Mouse (Mus musculus): ENCODE data around the gene Rap1gap2.
"Not testable (repeated sequence)": the region's sequence is repeated elsewhere in the genome, so short reads cannot be mapped to it uniquely, and the experiment has no call there.

The Rap1gap2 gene

DNA sequence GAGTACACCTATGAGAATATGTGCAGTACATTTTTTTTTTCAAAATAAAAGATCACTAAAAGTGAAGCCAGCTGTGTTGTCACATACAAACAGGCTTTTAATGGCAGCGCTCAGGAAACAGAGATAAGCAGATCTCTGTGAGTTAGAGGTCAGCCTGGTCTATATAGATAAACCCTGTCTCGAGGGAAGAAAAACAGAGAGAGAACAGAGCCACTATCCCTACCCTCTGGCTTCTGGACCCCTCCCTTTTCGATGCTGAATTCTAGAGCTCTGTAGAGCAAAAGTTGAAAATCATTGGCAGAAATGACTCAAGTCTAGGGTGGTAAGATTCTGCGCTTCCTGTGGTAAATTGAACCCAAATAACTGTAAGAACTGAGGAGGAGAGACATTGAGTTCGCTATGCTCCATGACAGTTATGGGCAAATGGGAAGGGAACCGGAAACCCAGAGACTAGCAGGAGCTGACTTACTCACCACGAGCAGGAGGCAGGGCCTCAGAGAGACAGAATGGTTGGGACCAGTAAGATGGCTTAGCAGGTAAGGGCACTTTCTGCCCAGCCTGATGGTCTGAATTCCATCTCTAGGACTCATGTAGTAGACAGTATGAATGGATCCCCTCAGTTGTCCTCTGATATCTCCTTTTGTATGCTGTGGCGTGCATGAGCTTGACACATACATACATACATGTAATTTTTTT, 11.4 kb upstream of the Rap1gap2 start:
- DNase-seq (ENCODE audit: low spot score), result no peak

DNA sequence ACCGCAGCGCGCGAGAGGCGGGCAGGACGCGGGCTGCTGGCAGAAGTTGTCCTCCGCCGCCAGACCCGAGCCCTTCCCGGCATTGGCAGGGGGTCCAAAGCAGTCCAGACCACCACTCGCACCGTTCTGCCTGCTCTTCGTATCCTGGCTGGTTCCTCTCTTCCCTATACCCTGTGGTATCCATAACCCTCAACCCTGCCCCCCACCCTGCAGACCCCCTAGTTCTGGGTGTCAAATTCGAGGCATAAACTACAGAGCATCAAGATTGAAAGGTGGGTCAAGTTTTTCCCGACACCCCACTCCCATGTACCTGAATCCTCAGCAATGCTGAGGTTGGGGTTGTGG, 9.2 kb upstream of the Rap1gap2 start:
- no peak for DNase-seq (ENCODE audit: low spot score)

DNA sequence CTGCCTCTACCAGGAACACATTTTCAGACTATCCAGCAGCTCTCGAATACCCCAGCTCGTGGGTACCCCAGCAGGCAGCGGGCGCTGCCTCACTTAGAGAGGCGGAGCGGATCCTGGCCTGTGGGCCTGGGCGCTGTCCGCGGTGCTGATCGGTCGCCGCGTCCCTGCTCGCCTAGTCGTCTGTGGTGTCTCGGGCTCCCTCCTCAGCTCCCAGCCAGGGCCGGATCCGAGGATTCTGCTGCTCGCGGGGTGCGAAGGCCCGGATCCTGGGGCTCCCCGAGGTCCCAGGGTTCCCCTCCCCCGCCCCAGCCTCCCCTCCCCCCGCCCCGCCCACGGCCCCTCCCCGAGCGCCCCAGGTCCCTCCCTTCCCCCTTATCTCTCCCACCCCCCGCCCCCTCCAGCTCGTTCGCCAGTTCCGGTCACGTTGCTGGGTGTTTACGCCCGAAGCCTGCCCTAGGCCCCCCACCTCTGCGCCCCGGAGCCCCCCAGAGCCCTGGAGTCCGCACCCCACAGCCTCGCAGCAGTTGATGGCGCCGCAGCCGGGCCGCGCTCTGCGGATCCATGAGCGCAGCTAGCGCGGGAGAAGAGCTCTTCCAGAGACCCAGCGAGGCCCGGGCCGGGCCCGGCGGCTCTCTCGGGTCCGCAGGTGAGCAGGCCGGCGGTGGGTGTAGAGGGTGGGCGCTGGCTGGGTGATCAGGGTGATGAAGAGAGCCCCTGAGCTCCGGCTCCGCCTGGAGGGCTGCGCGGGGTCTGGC, 8.7 kb upstream of the Rap1gap2 start, which contains the start of gene Ccdc92b:
Gene Ccdc92b (plus strand): TSS at position 405 of the 755 bp plus-strand sequence.
- DNase-seq (ENCODE audit: low spot score), result peak; percentile 97

GRCm38 (mm10) chr11:74615571-74615970, 4.9 kb upstream of the Rap1gap2 start:
- no peak for DNase-seq (ENCODE audit: low spot score)

- DNase-seq (ENCODE audit: low spot score), result no peak
These were observed 2.7 kb upstream of the Rap1gap2 start for GRCm38 (mm10) chr11:74613428-74613827.

- no peak for DNase-seq (ENCODE audit: low spot score)
These were observed 722 bp upstream of the Rap1gap2 start for GRCm38 (mm10) chr11:74611437-74611836.

- DNase-seq (ENCODE audit: low spot score), result no peak
These were observed 647 bp downstream of the Rap1gap2 start for GRCm38 (mm10) chr11:74610068-74610467.

GRCm38 (mm10) chr11:74602286-74602685, 8.4 kb downstream of the Rap1gap2 start:
- DNase-seq (ENCODE audit: low spot score), result no peak

GRCm38 (mm10) chr11:74597990-74598337, 12.8 kb downstream of the Rap1gap2 start:
- DNase-seq (ENCODE audit: low spot score), result no peak

GRCm38 (mm10) chr11:74597283-74597989, 13.3 kb downstream of the Rap1gap2 start:
- DNase-seq (ENCODE audit: low spot score), result no peak

DNA sequence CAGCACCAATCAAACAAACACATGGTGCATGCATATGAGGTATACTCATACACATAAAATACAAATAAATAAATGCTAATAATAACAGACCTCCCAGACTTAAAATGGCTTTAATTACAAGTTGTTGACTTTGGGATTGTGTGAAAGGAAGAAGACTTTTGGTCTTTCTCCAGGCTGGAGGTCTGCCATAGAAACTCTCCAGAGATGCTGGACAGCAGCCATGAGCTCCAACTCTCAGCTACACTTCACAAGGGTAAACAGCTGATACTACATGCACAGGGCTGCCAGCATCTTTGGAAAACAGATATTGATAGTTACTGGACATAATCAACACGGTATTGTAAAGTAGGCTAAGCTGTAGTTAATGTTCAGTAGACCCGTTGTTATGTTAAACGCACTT, 18.5 kb downstream of the Rap1gap2 start:
- DNase-seq (ENCODE audit: low spot score), result no peak

DNA sequence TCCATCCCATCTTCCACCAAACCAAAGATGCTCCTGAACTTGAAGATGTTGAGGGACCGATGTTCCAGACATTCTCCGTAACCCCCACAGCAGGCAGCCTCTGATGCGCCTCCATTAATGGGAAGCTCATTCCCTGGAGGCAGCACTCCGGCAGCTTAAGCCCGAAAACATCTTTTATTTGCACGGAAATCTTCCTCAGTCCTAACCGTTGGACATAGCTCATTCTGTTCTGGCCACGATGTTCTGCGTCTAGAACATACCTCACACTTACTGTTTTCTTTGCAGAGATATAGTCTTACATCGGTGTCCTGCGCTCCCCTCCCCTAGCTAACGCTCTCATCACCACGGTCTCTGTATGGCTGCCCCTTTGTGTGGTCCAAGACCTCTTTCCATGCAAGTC, 20.0 kb downstream of the Rap1gap2 start:
- DNase-seq (ENCODE audit: low spot score), result no peak

DNA sequence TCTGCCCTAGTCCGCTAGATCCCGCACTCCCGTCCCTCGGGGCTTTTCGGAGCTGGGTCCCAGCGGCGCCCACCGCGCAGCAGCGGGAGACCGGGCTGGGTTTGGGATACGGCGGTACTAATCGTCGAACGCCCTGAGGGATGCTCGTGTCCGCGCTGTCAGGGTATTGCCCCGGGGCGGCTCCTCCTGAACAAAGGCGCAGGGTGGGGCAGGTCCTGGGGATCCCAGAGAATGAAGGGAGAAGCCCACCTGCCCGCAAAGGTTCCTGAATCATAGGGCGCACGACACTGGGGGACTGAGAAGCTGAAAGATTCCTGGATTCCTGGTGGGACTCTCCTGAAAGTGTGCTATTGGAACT, 20.5 kb downstream of the Rap1gap2 start:
- DNase-seq (ENCODE audit: low spot score), result no peak

DNA sequence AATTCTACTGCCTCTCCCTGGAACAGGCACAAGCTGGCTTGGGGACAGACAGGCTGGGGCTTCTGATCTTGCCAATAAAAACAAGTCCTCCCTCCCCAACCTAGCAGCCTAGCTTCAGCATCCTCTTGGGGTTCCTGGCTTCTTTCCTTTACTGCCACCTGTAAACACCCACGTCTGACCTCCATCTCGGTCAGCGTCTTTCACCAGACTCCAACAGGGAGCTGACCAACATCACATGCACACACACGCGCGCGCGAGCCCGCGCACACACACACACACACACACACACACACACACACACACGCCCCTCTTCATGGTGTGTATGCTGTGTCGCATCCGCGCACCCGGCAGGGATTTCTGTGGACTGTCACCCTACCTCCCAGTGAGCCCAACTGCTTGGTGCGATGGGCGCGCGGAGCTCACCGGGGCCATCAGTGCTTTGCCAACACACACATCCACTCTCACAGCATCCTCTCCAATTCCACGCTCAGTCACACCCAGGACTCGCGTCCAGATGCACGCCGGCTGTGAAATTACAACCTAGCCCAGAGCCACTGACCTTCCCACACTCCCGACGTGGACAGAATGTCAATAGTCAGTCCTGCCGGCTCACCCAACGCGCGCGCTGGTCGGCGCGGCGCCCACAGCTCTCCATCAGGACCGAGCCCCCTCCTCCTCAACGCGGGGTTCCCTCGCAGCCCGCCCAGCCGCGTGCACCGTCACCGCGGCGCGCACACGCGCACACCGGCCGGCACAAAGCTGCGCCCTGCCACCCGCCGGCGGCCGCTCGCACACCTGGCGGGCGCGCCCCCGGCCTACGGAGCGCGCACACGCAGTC, 21.1 kb downstream of the Rap1gap2 start:
- DNase-seq (ENCODE audit: low spot score), result no peak

DNA sequence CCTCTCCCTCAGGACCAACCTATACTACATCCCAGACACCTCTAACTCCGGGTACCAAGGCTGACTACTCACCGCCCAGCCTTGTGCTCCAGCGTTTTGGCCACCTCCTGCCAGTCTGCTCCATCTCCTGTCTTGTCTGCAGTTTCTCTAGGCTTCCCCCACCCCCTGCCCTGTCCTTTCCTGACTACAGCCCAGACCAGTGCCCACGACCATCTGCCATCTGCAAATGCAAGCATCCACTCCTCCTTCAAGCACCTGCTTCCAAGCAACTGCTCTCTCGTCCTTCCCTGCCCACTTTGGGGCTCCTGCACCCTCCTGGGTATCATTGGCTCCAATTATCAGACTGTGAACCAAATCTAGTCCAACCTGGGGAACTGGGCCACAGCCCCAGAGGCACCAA, 24.3 kb downstream of the Rap1gap2 start:
- no peak for DNase-seq (ENCODE audit: low spot score)

DNA sequence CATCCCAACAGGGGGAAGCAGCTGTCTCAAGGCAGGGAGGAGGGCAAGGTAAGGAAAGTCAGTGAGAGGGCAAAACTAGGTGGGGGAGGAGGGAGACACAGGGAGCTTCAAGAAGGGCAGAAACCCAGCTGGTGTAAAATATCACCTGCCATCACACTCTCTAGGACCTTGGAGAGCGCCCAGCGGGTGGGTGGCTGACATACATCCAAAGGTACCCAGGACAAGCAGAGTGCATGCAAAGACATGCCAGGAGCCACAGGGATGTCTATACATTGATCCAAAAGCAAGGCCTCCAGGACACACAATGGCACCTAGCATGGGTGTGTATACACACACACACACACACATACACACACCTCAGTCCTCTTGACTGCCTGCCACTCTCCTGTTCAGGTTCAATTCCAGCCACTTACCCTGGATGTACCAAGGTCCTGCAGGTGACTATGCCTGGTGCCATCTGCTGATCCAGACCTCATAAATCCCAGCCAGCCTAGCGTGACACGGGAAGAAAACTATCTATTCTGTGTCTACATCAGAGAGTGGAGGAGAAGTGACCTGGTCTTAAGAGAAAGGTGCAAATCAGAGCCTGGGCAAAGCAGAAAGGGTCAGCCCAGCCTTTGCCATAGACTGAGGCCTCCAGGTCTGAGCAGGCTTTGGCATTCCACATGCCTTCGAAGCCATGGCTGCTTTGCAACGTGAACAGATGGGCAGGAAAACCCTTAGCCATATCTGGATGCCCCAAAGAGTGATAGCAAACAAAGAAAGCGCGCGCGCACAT, 25.6 kb downstream of the Rap1gap2 start:
- peak; percentile 42 for DNase-seq (ENCODE audit: low spot score)

GRCm38 (mm10) chr11:74583824-74584349, 26.8 kb downstream of the Rap1gap2 start:
- no peak for DNase-seq (ENCODE audit: low spot score)

GRCm38 (mm10) chr11:74582464-74582863, 28.3 kb downstream of the Rap1gap2 start:
- no peak for DNase-seq (ENCODE audit: low spot score)

- DNase-seq (ENCODE audit: low spot score), result not testable (repeated sequence)
These were observed 29.4 kb downstream of the Rap1gap2 start for GRCm38 (mm10) chr11:74581333-74581732.

DNA sequence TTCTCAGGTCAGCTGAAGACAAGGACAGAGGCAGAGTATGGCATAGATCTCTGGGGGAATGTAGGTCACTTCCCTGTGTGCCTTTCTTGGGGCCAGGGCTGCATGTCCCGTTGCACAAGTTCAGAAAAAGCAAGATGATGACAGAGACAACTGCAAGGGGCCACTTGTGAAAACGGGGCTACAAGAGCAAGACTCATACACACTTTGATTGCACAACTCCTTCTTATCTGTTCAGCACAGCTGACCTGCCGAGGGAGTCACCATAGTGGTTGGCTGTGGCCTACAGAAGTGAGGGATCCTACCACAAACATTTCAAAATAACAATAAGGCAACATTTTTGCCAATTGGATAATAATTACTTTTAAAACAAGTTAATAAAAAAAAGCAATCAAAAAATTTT, 33.6 kb downstream of the Rap1gap2 start:
- no peak for DNase-seq (ENCODE audit: low spot score)

DNA sequence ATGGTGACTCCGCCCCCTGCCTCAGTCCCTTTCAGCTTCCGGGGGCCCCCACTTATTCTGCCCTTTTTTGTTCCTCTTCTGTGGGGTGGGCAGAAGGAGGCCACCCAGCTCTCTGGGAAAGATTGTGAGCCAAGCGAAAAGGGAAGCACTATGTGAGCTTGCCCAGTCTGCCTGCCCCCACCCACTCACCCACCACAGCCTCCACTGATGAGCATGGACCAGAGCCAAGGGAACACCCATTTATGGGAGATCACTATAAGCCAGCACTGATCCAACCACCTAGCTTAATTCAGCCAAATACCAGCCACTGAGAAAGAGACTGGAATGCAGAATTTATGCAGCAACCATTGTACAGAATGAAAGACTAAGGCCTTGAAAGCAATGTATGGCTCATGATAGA, 34.8 kb downstream of the Rap1gap2 start:
- no peak for DNase-seq (ENCODE audit: low spot score)

Measured in embryo, embryonic 10 days (tissue).